Mouse (Mus musculus): Measurements from ENCODE around the gene Mindy3. TPM values are rescaled to one million over a fixed set of nuclear protein-coding genes. Genes with fewer than 3 reads are reported as not detected.

Mindy3 gene
- total and polyA plus RNA-seq, 2 experiments from 2014 or later, result 48.4 to 60.4 TPM

GRCm38 (mm10) chr2:12402469-12402868 is 16.8 kb downstream of the Mindy3 start:
- ATAC-seq (peak; percentile 56), DNase-seq (no peak)
- no peaks in the 10 kb centered on the region for H3K27me3 ChIP-seq (ENCODE audit: insufficient read depth, low read length)
- H3K4me3 ChIP-seq (ENCODE audit: low read depth, low read length), result no peak overlapping the region
- TF ChIP-seq CTCF (IDR thresholded peaks at IDR 0.05; ENCODE audit: low read depth), result no peak
- no peak overlapping the region for H3K27ac ChIP-seq (ENCODE audit: low read depth, low read length)
- H3K4me2 ChIP-seq (ENCODE audit: low read depth), result no peak overlapping the region
- H3K9ac ChIP-seq, result no peak overlapping the region
- peaks cover 4% of the 10 kb centered on the region; the same call in 1 of the 2 replicates for H3K4me1 ChIP-seq (ENCODE audit: insufficient read depth)
- no peaks in the 10 kb centered on the region for H3K9me3 ChIP-seq (ENCODE audit: low read length)
- H3K36me3 ChIP-seq (ENCODE audit: insufficient read depth), result no peaks in the 10 kb centered on the region; the same call in 1 of the 2 replicates
- WGBS, result 51% methylated on average over 3 of the region's 3 CpGs

DNA sequence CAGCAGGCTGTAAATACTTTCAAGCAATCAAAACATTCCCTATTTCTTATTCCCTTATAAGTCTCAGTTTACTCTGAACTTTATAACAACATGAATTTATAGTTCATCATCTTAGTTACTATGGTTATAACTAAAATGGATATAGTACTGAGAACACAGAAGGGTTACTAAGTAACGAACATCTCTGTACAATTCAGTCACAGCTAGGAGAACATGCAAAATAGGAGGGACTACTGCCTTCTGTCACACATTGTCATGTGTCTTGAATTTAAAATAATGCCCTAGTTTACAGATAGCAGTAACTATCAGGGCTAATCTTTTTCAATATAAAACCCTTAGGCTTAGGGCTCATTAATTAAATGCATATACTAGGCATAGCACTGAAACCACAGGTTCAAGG is 18.1 kb downstream of the Mindy3 start:
- no peak for DNase-seq
- whole genome bisulfite sequencing, result 52% methylated on average over 1 of the region's 1 CpGs
- Histone ChIP-seq H3K9me3 (ENCODE audit: low read length) (no peaks in the 10 kb centered on the region), H3K4me3 (ENCODE audit: low read depth, low read length) (no peak overlapping the region), H3K36me3 (ENCODE audit: insufficient read depth) (no peaks in the 10 kb centered on the region; the same call in 1 of the 2 replicates), H3K9ac (no peak overlapping the region), H3K27ac (ENCODE audit: low read depth, low read length) (peak overlapping the region; percentile 57), H3K4me1 (ENCODE audit: insufficient read depth) (peaks cover 4% of the 10 kb centered on the region; the same call in 1 of the 2 replicates), H3K27me3 (ENCODE audit: insufficient read depth, low read length) (no peaks in the 10 kb centered on the region), H3K4me2 (ENCODE audit: low read depth) (no peak overlapping the region)
- TF ChIP-seq CTCF (IDR thresholded peaks at IDR 0.05; ENCODE audit: low read depth), result no peak
- peak; percentile 93 for ATAC-seq

- H3K36me3 ChIP-seq (ENCODE audit: insufficient read depth), result peaks cover 10% of the 10 kb centered on the region; the same call in 1 of the 2 replicates
- ATAC-seq, result peak; percentile 89
- H3K4me1 ChIP-seq (ENCODE audit: insufficient read depth), result no peaks in the 10 kb centered on the region
- no peaks in the 10 kb centered on the region for H3K27me3 ChIP-seq (ENCODE audit: insufficient read depth, low read length)
- peak; percentile 83 for DNase-seq
- no peak overlapping the region for H3K4me3 ChIP-seq (ENCODE audit: low read depth, low read length)
- H3K9me3 ChIP-seq (ENCODE audit: low read length), result no peaks in the 10 kb centered on the region
- no peak overlapping the region for H3K9ac ChIP-seq
- H3K4me2 ChIP-seq (ENCODE audit: low read depth), result no peak overlapping the region
- WGBS, result 57% methylated on average over 1 of the region's 1 CpGs
- H3K27ac ChIP-seq (ENCODE audit: low read depth, low read length), result no peak overlapping the region
- TF ChIP-seq CTCF (IDR thresholded peaks at IDR 0.05; ENCODE audit: low read depth), result peak; percentile 90
Observed at GRCm38 (mm10) chr2:12389028-12389427, 30.2 kb downstream of the Mindy3 start.

- no peaks in the 10 kb centered on the region for H3K27me3 ChIP-seq (ENCODE audit: insufficient read depth, low read length)
- no peak overlapping the region for H3K9ac ChIP-seq
- TF ChIP-seq CTCF (IDR thresholded peaks at IDR 0.05; ENCODE audit: low read depth), result no peak
- no peak overlapping the region for H3K27ac ChIP-seq (ENCODE audit: low read depth, low read length)
- H3K36me3 ChIP-seq (ENCODE audit: insufficient read depth), result peaks cover 10% of the 10 kb centered on the region; the same call in 1 of the 2 replicates
- H3K9me3 ChIP-seq (ENCODE audit: low read length), result no peaks in the 10 kb centered on the region
- H3K4me1 ChIP-seq (ENCODE audit: insufficient read depth), result no peaks in the 10 kb centered on the region
- ATAC-seq (no peak), DNase-seq (no peak)
- H3K4me2 ChIP-seq (ENCODE audit: low read depth), result no peak overlapping the region
- H3K4me3 ChIP-seq (ENCODE audit: low read depth, low read length), result no peak overlapping the region
- over 99% methylated on average over 4 of the region's 4 CpGs for WGBS
Observed at GRCm38 (mm10) chr2:12388569-12388968, 30.7 kb downstream of the Mindy3 start.

DNA sequence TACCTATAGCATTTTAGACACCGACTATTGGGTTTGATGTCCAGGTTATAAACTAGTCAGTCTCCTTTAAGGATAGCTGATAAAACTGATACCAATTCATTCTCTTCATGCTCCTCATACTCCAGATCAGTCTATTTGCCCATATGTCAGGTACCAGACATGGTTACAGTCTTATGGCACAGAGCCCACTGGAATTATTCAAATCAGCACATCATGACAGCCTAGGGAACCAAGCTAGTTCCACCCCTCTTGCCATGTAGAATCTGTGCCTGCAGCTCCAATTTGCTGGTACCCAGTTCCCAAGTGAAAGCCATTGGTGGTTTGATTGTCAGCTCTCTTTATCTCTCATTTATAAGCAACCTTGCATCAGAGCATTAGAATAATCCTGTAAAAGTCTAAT is 34.9 kb downstream of the Mindy3 start:
- ATAC-seq, result no peak; the same call in 1 of the 2 replicates
- DNase-seq, result no peak
- H3K27me3 ChIP-seq (ENCODE audit: insufficient read depth, low read length), result no peaks in the 10 kb centered on the region
- H3K4me2 ChIP-seq (ENCODE audit: low read depth), result no peak overlapping the region
- peaks cover 10% of the 10 kb centered on the region; the same call in 1 of the 2 replicates for H3K36me3 ChIP-seq (ENCODE audit: insufficient read depth)
- H3K27ac ChIP-seq (ENCODE audit: low read depth, low read length), result no peak overlapping the region
- H3K9ac ChIP-seq, result no peak overlapping the region
- WGBS, result 92% methylated on average over 1 of the region's 1 CpGs
- H3K4me3 ChIP-seq (ENCODE audit: low read depth, low read length), result no peak overlapping the region
- H3K4me1 ChIP-seq (ENCODE audit: insufficient read depth), result no peaks in the 10 kb centered on the region
- H3K9me3 ChIP-seq (ENCODE audit: low read length), result no peaks in the 10 kb centered on the region
- no peak for TF ChIP-seq CTCF (IDR thresholded peaks at IDR 0.05; ENCODE audit: low read depth)

DNA sequence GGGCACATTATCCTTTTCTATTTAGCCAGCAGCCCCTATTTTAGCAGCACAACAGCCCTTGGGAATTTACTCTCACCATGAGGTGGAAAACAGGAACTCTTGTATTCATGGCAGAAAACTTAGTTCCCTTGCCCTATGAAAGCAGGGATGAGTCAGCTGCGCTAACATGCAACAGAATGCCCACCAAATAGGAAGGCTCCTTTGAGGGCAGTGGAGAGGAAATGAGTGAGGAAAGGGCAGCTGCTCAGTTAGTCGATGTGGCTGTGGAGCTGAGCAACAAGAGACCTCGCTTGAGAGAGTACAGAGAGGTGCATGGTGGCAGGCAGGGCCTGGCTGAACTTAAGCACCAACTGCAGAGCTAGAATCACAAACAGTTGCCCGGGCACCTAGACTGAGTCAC is 36.6 kb downstream of the Mindy3 start:
- no peaks in the 10 kb centered on the region for H3K27me3 ChIP-seq (ENCODE audit: insufficient read depth, low read length)
- peaks cover 12% of the 10 kb centered on the region; the same call in 1 of the 2 replicates for H3K36me3 ChIP-seq (ENCODE audit: insufficient read depth)
- no peak overlapping the region for H3K4me3 ChIP-seq (ENCODE audit: low read depth, low read length)
- DNase-seq (no peak), ATAC-seq (no peak)
- no peak overlapping the region for H3K9ac ChIP-seq
- no peak overlapping the region for H3K27ac ChIP-seq (ENCODE audit: low read depth, low read length)
- no peak for TF ChIP-seq CTCF (IDR thresholded peaks at IDR 0.05; ENCODE audit: low read depth)
- H3K9me3 ChIP-seq (ENCODE audit: low read length), result no peaks in the 10 kb centered on the region
- 80% methylated on average over 4 of the region's 4 CpGs for WGBS
- H3K4me1 ChIP-seq (ENCODE audit: insufficient read depth), result no peaks in the 10 kb centered on the region
- H3K4me2 ChIP-seq (ENCODE audit: low read depth), result no peak overlapping the region

DNA sequence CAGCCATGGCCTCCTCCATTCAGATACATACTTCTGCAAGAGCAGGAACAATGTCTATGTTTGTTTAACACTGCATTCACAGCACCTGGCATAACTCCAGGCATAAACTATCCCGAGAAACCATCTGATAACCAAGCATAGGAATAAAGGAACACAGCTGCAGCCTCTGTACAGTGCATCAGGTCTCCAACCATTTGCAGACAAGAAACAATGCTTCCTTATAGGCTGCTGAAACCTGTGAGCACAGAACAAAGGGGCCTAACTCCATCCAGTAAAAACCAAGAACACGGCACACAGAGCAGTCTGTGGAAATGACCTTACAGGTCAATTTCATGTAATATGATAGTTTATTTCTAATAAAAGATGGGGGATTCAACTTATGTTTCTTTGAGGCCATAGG is 39.0 kb downstream of the Mindy3 start:
- H3K36me3 ChIP-seq (ENCODE audit: insufficient read depth), result peaks cover 2% of the 10 kb centered on the region; the same call in 1 of the 2 replicates

More for the DNA sequence above, 39.0 kb downstream of the Mindy3 start:
- Histone ChIP-seq H3K4me1 (ENCODE audit: insufficient read depth) (no peaks in the 10 kb centered on the region), H3K9ac (no peak overlapping the region), H3K27me3 (ENCODE audit: insufficient read depth, low read length) (no peaks in the 10 kb centered on the region), H3K4me2 (ENCODE audit: low read depth) (no peak overlapping the region), H3K27ac (ENCODE audit: low read depth, low read length) (no peak overlapping the region), H3K9me3 (ENCODE audit: low read length) (no peaks in the 10 kb centered on the region), H3K4me3 (ENCODE audit: low read depth, low read length) (no peak overlapping the region)
- DNase-seq, result no peak
- WGBS, result 16% methylated on average over 2 of the region's 2 CpGs
- TF ChIP-seq CTCF (IDR thresholded peaks at IDR 0.05; ENCODE audit: low read depth), result no peak
- ATAC-seq, result no peak
